19 mouse cellular contexts compared by ENCODE assay signal in the genomic region with DNA sequence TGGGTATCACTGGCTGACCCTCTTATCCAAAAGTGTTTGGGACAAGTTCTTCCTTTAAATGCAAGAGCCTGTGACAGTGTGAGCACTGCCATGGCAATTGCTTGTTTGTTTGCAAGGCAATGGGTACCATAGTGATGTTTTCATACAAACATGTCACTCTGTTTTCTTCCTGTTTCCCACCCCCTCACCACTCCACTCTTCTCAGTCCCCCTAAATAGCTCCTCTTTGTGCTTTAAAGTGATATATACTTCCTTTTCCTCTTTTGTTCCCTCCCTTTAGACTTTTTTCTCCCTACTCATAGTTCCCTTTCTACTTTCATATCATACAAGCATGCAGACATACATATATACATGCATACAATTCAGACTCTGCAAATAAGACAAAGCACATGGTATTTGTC.
"Had no signal": no experiment of that assay in that cellular context is flagged by ENCODE, and none has a peak within 500 bp of the region (broad histone marks: within the 10 kb centered on the region; RNA-seq: fewer than 3 reads in every experiment).

No protein-coding gene starts in this region.

- DNase-seq: gastrocnemius, adult 2 months; gastrocnemius, postnatal 10 days; gastrocnemius, postnatal 25 days; heart, adult 11 months; heart, adult 2 months; heart, postnatal 14 days; heart, postnatal 36 days; kidney, adult 2 months; kidney, adult 9 months; kidney, postnatal 14 days; kidney, postnatal 36 days; layer of hippocampus, adult 9-11 months; layer of hippocampus, postnatal 36 days; left cerebral cortex, postnatal 4 days had no signal

- ATAC-seq: hindbrain, embryonic 16.5 days; inflammation-experienced regulatory T-cells, adult 6 months; intestine, embryonic 15.5 days; intestine, postnatal 0 days; liver, embryonic 12.5 days had no signal
